Mouse (Mus musculus) forebrain, embryonic 11.5 days (tissue): ENCODE data around the gene Spindoc. TPM values are rescaled to one million over a fixed set of nuclear protein-coding genes. Genes with fewer than 3 reads are reported as not detected.

ENCODE experiments used
- ATAC-seq: fragments of 200-750 bp; cut with Nextera tagmentation; replicated peaks from 2 replicates; pipeline ENCODE4 v1.8.0; 2017; ENCODE audit warnings: moderate TSS enrichment; ENCODE audit not compliant: low FRiP score
- DNase-seq: peaks from one replicate; pipeline ENCODE4 v3.0.0-alpha.2; 2017; ENCODE audit warnings: low spot score
- H3K27ac ChIP-seq: fragments of 300-500 bp; sonication (generic); 2 replicates; pipeline ENCODE4 v1.5.1; 2014; ENCODE audit warnings: low read depth, low read length
- H3K27me3 ChIP-seq: fragments of 300-500 bp; sonication (generic); 2 replicates; pipeline ENCODE4 v1.6.1; 2014; ENCODE audit warnings: mild to moderate bottlenecking, low read length, mixed read lengths; ENCODE audit not compliant: control insufficient read depth, insufficient read depth
- H3K36me3 ChIP-seq: fragments of 300-500 bp; sonication (generic); 2 replicates; pipeline ENCODE4 v1.6.1; 2014; ENCODE audit warnings: mild to moderate bottlenecking, low read length, moderate library complexity, mixed read lengths; ENCODE audit not compliant: control insufficient read depth, insufficient read depth
- H3K4me1 ChIP-seq: fragments of 300-500 bp; sonication (generic); replicated peaks from 2 replicates; pipeline ENCODE4 v1.6.1; 2014; ENCODE audit warnings: low read length, mixed read lengths; ENCODE audit not compliant: control insufficient read depth, insufficient read depth
- H3K4me2 ChIP-seq: fragments of 300-500 bp; sonication (generic); 2 replicates; pipeline ENCODE4 v1.6.1; 2014; ENCODE audit warnings: low read depth, mild to moderate bottlenecking, low read length, moderate library complexity, mixed read lengths; ENCODE audit not compliant: severe bottlenecking
- H3K4me3 ChIP-seq: fragments of 300-500 bp; sonication (generic); 2 replicates; pipeline ENCODE4 v1.5.1; 2014; ENCODE audit warnings: low read depth, low read length
- H3K9ac ChIP-seq: fragments of 300-500 bp; sonication (generic); 2 replicates; pipeline ENCODE4 v1.6.1; 2014; ENCODE audit warnings: low read length
- H3K9me3 ChIP-seq: fragments of 300-500 bp; sonication (generic); 2 replicates; pipeline ENCODE4 v1.6.1; 2016; ENCODE audit warnings: low read length, mixed read lengths; ENCODE audit not compliant: control insufficient read depth
- WGBS: fragments of 180-500 bp; shearing (Covaris S2); extraction: QIAGEN DNeasy Blood & Tissue Kit; methylation state at CpG from one replicate; pipeline ENCODE4 v1.1.7; 2014; 5-methylcytosine and 5-hydroxymethylcytosine counted together
- polyA plus RNA-seq: library from polyadenylated mRNA; unstranded; fragments of >200 nt; fragmentation: Nextera tagmentation; extraction: Ambion mirVana; gene quantifications from 2 replicates; pipeline ENCODE4 v1.2.1, GENCODE M21; 2014

The Spindoc gene
- polyA plus RNA-seq, 1 experiment from 2014 or later, result 39.9 TPM

GRCm38 (mm10) chr19:7345235-7345755 lies 37.5 kb downstream of the Spindoc start:
- Histone ChIP-seq H3K27ac (no peak overlapping the region), H3K9ac (no peak overlapping the region), H3K4me2 (no peak overlapping the region), H3K36me3 (no peaks in the 10 kb centered on the region), H3K4me3 (no peak overlapping the region), H3K4me1 (no peaks in the 10 kb centered on the region; the same call in 1 of the 2 replicates), H3K9me3 (no peaks in the 10 kb centered on the region), H3K27me3 (no peaks in the 10 kb centered on the region)
- peak; percentile 77 for DNase-seq
- ATAC-seq, result no peak
- WGBS, result 23% methylated on average over 4 of the region's 4 CpGs

DNA sequence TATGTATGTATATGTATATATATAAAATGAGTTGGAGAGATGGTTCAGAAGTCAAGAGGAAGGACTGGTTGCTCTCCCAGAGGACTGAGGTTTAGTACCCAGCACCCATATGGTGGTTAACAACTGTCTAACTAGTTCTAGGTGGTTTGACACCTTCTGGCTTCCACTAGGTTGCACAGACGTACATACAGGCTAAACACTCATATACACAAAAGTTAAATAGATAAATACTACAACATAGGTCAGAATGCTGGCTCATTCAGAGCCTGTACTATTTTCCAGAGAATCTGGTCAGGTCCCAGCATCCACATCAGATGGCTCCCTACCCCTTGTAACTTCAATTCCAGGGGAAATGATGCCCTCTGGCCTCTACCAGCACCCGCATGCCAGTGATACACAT lies 40.1 kb downstream of the Spindoc start:
- no peak overlapping the region for H3K4me3 ChIP-seq
- 79% methylated on average over 2 of the region's 2 CpGs for WGBS
- no peak for ATAC-seq

GRCm38 (mm10) chr19:7341512-7342397 lies 41.0 kb downstream of the Spindoc start, which contains the start of gene Mark2:
Gene Mark2 (minus strand): TSS chr19:7341860.
- Histone ChIP-seq H3K4me3 (peak within 1 kb of the TSS; percentile 60), H3K4me1 (peaks cover 15% of the 10 kb centered on the region), H3K27me3 (no peaks in the 10 kb centered on the region), H3K36me3 (no peaks in the 10 kb centered on the region), H3K9ac (peak within 1 kb of the TSS; percentile 92), H3K9me3 (no peaks in the 10 kb centered on the region), H3K4me2 (peak within 1 kb of the TSS; percentile 73), H3K27ac (peak within 1 kb of the TSS; percentile 75)
- ATAC-seq (peak; percentile 92), DNase-seq (peak; percentile 99)
- WGBS, result 2% methylated on average over 63 of the region's 63 CpGs

More for the DNA sequence above, 40.1 kb downstream of the Spindoc start:
- Histone ChIP-seq H3K9me3 (no peaks in the 10 kb centered on the region), H3K4me2 (no peak overlapping the region), H3K9ac (no peak overlapping the region), H3K36me3 (no peaks in the 10 kb centered on the region), H3K27me3 (no peaks in the 10 kb centered on the region), H3K27ac (no peak overlapping the region), H3K4me1 (peaks cover 15% of the 10 kb centered on the region)
- DNase-seq, result no peak

- peak overlapping the region; percentile 92 for H3K9ac ChIP-seq
- no peak; the same call in 1 of the 2 replicates for ATAC-seq
- H3K36me3 ChIP-seq, result no peaks in the 10 kb centered on the region
- no peaks in the 10 kb centered on the region for H3K9me3 ChIP-seq
- peak overlapping the region; percentile 75 for H3K27ac ChIP-seq
- peaks cover 15% of the 10 kb centered on the region for H3K4me1 ChIP-seq
- H3K27me3 ChIP-seq, result no peaks in the 10 kb centered on the region
- H3K4me3 ChIP-seq, result peak overlapping the region; percentile 60
- under 1% methylated on average over 38 of the region's 46 CpGs for WGBS
- DNase-seq, result no peak
- H3K4me2 ChIP-seq, result peak overlapping the region; percentile 73
These were observed 41.9 kb downstream of the Spindoc start for GRCm38 (mm10) chr19:7340780-7341475.

GRCm38 (mm10) chr19:7340371-7340779 lies 42.4 kb downstream of the Spindoc start:
- Histone ChIP-seq H3K4me1 (peaks cover 15% of the 10 kb centered on the region), H3K36me3 (no peaks in the 10 kb centered on the region), H3K4me3 (peak overlapping the region; percentile 60), H3K9me3 (no peaks in the 10 kb centered on the region), H3K27me3 (no peaks in the 10 kb centered on the region), H3K9ac (peak overlapping the region; percentile 92), H3K27ac (no peak overlapping the region), H3K4me2 (peak overlapping the region; percentile 73)
- no peak for ATAC-seq
- 3% methylated on average over 15 of the region's 15 CpGs for WGBS
- DNase-seq, result no peak

DNA sequence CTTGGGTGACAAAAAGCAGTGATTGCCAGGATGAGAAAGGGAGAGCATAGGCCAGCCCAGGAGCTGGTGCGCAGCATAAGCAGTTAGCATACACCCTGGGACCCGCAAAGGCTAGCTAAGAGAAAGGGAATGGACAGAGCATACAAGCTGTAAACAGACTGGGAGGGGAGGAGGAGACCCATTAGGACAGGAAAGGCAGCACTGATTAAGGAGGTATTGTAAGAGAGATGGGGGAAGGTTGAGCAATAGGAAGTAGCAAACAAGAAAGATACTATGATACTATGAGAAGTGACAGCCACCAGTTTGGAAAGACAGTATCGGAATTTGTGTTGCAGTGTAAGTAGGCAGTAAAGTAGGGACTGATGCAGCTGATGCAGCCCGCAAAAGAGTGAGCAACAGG lies 42.9 kb downstream of the Spindoc start:
- H3K4me1 ChIP-seq, result peaks cover 15% of the 10 kb centered on the region
- DNase-seq (no peak), ATAC-seq (no peak)
- peak overlapping the region; percentile 92 for H3K9ac ChIP-seq
- H3K36me3 ChIP-seq, result no peaks in the 10 kb centered on the region
- H3K27me3 ChIP-seq, result no peaks in the 10 kb centered on the region
- peak overlapping the region; percentile 73 for H3K4me2 ChIP-seq
- no peaks in the 10 kb centered on the region for H3K9me3 ChIP-seq
- H3K4me3 ChIP-seq, result peak overlapping the region; percentile 60
- whole genome bisulfite sequencing, result 54% methylated on average over 4 of the region's 4 CpGs
- no peak overlapping the region for H3K27ac ChIP-seq

- Histone ChIP-seq H3K27ac (no peak overlapping the region), H3K36me3 (no peaks in the 10 kb centered on the region), H3K9ac (peak overlapping the region; percentile 92; the same call in 1 of the 2 replicates), H3K27me3 (no peaks in the 10 kb centered on the region), H3K4me2 (0 out of 2 replicates have a peak overlapping the region, but pooled peaks have one; percentile 3), H3K4me1 (peaks cover 15% of the 10 kb centered on the region), H3K9me3 (no peaks in the 10 kb centered on the region), H3K4me3 (0 out of 2 replicates have a peak overlapping the region, but pooled peaks have one; percentile 1)
- 80% methylated on average over 5 of the region's 5 CpGs for WGBS
- DNase-seq (no peak), ATAC-seq (no peak)
These were observed 43.8 kb downstream of the Spindoc start for GRCm38 (mm10) chr19:7339026-7339425.

GRCm38 (mm10) chr19:7337781-7338342 lies 44.9 kb downstream of the Spindoc start:
- ATAC-seq, result no peak
- H3K27me3 ChIP-seq, result no peaks in the 10 kb centered on the region
- no peaks in the 10 kb centered on the region; the same call in 1 of the 2 replicates for H3K36me3 ChIP-seq
- no peak overlapping the region for H3K4me2 ChIP-seq
- H3K4me1 ChIP-seq, result peaks cover 15% of the 10 kb centered on the region
- DNase-seq, result no peak
- no peaks in the 10 kb centered on the region for H3K9me3 ChIP-seq
- H3K4me3 ChIP-seq, result no peak overlapping the region
- no peak overlapping the region for H3K9ac ChIP-seq
- 91% methylated on average over 2 of the region's 2 CpGs for WGBS
- H3K27ac ChIP-seq, result no peak overlapping the region
